Mouse (Mus musculus) spleen, adult 2 months (tissue): ENCODE data around the gene Iffo2.

Experiments used
- CTCF ChIP-seq: fragments of 200-500 bp; IDR thresholded peaks from 2 replicates; pipeline ENCODE4 v1.5.1; 2011; ENCODE audit warnings: mild to moderate bottlenecking, inconsistent platforms; ENCODE audit not compliant: insufficient read depth, insufficient read length, insufficient replicate concordance; ENCODE audit errors: extremely low read depth
- POLR2A ChIP-seq: fragments of 200-500 bp; IDR thresholded peaks from 2 replicates; pipeline ENCODE4 v1.6.1; 2011; ENCODE audit warnings: low read depth, low read length, inconsistent platforms

DNA sequence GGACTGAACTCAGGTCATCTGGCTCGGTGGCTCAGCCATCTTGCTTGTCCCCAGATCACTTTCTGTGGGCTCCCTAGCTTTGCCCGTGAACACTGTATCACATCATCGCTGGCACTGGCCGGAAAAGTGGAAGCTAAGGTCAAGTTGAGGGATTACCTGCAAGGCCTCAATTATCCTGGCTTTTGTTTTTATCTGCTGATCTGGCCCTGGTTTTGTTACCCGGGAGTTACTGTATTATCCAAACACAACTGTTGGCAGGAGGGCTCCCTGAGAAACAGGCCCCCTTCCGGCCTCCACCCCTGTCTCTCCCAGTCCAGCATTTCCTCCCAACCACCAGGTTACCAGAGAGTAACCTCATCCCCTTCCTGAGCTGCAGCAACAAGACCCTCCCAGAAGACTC is 11.1 kb upstream of the Iffo2 start:
- TF ChIP-seq CTCF: no peak
- no peak for TF ChIP-seq POLR2A
